Mouse (Mus musculus): ENCODE measurements at regions not wholly inside any gene's neighbourhood (a gene's known extent, or its start where the extent isn't known, plus 50 kb on each side); places are given as distances from the start of the nearest gene placed in this dataset.
A peak's percentile ranks its signal among the peaks of the same experiment; 100 is the strongest.

DNA sequence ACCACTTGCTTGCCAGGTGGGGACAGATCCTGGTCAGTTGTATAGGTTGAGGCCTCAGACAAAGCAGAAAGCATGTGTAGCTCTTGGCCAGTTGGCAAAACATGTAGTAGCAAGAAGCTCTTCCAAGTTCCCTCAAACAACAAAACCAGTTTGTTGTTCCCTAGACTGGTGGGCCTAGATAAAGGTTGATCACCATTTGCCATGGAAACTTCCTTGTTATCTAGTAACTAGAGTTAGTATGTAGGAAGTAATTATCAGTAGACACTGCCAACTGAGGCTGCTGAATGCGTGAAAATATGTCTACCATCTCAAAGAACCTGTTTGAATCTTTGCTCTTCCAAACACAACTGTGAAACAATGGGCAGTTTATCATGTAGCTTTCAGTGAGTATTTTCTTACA, 1098.7 kb downstream of the Pcdh18 start:
- no peak for DNase-seq (ENCODE audit: extremely low spot score in 1 of 2, low spot score in 1 of 2)

DNA sequence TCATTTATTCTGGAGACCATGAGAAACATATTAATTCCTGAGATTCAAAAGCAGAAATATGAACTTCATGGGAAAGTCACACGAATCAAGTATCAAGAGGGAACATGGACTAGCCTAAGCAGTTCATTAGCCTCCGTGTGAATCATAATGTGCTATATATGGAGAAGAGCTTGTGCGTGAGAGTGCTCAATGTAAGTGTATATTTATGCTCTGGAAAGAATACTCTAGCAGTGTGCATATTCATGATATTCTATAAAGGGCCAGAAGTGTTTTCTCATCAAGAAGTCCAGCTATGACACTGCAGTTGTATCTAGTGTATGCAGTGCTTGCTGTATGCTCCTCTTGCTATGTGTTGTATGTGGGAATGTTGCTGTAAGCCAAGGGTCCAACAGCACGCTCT, 1102.0 kb downstream of the Pcdh18 start:
- no peak for DNase-seq (ENCODE audit: extremely low spot score in 1 of 2, low spot score in 1 of 2)

DNA sequence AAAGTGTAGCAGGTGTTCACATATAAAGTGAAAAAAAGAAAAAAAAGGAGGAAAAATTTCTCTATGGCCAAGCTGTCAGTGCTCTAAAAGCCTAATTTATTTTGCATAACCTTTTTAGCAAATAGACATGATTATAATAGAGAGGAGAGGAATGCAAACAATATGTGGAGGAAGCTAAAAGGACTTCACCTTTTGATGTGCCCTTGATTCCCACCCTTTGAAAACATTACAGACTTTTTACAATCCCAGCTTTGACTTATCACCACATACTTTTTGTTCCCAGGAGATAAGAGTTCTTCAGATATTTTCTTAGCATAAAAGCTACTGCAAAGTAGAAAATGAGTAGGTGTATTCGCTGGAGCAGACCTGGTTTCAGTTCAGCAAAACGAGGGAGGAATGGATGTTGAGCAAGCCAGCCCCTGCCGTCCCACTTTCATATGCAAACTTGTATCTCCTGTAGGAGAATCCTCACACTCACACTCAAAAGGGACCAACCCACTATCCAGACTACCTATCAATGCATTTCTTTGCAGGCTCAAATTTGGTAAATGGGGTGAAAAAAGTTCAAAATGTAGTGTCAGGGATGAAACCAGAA, 1125.1 kb downstream of the Pcdh18 start:
- DNase-seq (ENCODE audit: extremely low spot score in 1 of 2, low spot score in 1 of 2) = peak; percentile 7 to 34

DNA sequence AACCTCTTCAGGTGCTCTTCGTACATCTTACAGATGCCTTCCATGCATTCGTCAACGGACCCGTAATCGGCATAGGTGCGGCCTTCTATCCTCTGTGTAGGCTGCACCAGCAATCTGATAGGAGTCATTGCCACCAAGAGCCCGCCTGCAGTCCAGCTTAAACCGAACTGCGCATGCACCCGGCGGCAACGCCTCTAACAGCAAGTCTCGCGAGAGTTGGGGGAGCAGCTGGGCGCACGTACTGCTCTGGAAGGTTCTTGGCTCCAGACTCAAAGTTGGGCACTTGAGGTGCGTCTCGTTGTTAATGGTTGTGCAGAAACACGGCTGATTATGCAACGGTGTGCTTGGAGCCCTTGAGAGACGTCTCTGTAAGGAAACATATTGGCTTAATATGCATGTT, 1148.2 kb downstream of the Pcdh18 start:
- DNase-seq (ENCODE audit: extremely low spot score in 1 of 2, low spot score in 1 of 2) = no peak

DNA sequence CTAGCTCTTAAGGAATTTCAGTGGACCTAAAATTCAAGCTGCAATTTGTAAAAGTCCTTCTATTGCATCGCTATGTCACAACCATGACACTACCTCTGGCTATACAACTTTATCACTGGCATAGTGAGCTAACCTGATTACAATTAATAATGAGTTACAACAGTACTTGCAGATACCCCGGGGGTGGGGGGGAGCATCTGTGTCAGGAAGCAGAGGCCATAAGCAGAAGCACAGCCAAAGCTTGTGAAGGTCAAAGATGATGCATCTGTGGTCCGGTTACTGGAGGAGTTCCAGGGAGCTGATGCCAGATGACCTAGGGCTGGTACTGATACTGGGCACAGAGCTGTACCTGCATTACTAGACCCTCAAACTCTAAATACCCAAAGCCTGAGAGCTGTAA, 1152.3 kb downstream of the Pcdh18 start:
- no peak for DNase-seq (ENCODE audit: extremely low spot score in 1 of 2, low spot score in 1 of 2)

DNA sequence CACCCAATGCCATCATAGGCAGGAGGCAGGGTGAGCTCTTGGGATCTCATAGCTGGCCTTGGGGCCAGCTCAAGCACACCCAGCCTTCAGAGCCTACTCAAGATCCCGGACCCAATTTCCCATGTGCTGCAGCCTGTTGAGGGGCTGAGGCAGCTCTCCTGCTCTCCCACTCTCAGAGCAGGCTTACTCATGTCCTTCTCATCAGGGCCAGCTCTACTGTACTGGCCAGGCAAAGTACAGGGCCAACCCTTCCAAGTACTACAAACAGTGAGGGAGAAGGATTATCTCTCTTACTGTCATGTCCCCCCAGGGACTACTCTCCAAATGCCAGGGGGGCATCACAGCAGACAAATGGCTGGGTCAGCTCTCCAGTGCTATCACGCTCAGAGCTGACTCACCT, 1169.8 kb downstream of the Pcdh18 start:
- no peak for DNase-seq (ENCODE audit: extremely low spot score in 1 of 2, low spot score in 1 of 2)

DNA sequence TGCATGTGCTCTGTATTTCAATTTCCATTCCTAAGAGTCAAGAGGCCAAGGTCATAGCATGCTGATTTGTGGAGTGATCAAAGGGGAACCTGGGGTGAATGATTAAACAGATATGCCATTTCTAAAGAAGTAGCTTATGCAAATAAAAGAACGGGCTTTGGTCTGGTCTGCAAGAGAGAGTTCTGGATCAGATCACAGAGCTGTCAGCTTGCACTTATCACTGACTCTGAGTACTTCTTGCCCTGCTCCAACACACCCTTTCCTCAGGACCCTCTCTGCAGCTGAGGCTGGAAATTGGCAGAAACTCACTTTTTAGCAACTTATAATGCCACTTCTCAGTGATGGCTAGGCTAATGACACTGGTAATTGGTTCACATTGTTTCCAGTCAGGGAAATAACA, 1171.0 kb downstream of the Pcdh18 start:
- no peak for DNase-seq (ENCODE audit: extremely low spot score in 1 of 2, low spot score in 1 of 2)

DNA sequence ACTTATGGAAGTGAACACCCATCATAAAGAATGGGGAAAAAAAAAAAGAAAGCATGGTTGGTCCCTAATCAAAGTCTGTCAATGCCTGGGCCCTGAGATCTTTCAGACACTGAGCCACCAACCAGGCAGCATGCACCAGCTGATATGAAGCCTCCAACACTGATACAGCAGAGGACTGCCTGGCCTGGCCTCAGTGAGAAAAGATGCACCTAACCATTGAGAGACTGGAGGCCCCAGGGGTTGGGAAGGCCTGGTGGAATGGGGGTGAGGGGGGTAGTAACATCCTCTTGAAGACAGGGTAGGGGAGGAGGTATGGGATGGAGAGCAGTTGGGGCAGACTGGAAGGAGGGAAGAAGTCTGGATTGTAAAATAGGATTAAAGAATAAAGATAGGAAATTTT, 1172.8 kb downstream of the Pcdh18 start:
- no peak for DNase-seq (ENCODE audit: extremely low spot score in 1 of 2, low spot score in 1 of 2)

DNA sequence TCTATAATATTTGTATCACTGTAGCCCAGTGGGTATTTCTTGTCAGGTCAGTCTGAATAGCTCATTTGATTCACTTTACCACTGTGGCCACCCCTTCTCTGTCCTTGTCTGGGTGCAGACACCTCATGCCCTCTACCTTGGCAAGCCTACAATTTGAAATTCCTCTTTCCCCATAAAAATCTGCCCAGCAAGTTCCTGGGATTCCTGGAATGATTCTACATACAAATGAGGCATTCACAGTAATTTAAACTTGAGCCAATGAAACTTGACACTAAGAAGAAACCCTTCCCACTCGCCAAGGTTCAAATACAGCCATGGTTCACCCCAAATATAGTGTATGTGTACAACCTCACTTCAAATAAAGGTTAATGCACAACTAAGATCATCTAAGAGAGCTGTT, 1174.6 kb downstream of the Pcdh18 start:
- DNase-seq (ENCODE audit: extremely low spot score in 1 of 2, low spot score in 1 of 2) = no peak

DNA sequence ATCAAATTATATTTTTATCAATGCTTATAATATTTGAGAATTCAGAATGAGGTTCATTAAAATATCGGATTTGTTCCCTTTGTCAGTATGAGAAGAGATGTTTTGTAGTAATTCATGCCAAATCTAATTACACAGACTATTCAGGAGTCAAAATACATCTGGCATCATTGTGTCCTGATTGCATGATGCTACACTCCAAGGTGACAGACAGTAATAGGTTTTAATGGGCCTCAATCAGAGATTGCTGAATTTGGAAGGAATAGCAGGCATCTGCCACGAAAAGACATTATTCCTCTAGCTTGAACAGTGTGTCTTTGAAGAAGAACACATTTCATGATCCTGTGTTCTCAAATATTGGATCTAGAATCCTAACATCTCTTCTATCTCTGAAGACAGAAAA, 1177.2 kb downstream of the Pcdh18 start:
- no peak for DNase-seq (ENCODE audit: extremely low spot score in 1 of 2, low spot score in 1 of 2)

DNA sequence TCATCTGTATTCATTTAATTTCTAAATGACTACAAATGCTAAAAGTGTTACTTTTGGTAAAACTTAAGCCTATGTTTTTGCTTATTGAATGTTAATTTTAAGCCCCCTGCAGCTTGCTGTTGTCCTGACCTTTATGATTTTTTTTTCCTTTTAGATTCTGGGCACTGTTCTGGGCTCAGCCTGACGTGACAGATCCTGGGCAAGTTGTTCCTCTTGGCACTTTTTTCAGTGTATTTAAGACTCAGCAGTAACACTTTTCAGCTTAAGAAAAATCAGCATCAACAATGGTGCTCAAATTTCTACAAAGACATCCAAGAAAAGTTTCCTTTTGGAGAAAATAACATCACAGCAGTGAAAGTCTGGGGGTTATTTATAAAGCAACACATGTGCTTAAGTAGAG, 1177.9 kb downstream of the Pcdh18 start:
- DNase-seq (ENCODE audit: extremely low spot score in 1 of 2, low spot score in 1 of 2) = peak in 1 of 2 experiments; percentile 22

DNA sequence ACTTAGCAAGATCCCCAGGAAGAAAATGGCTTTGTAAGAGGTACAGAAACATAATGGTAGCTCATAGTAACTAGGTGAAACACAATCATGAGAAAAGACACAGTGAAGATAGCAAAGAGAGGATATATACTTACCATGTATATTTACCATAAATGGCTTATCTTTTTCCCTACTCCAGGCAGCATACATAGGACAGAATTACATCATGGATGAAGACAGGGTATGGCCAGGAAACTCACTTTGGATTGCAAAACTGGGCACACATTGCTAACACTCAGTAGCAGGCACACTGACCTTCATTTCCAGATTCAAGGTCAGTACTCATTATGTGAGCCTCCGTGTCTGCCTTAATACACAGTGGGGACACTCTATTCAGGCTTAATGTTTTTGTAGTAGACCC, 1210.5 kb downstream of the Pcdh18 start:
- DNase-seq (ENCODE audit: extremely low spot score in 1 of 2, low spot score in 1 of 2) = no peak

DNA sequence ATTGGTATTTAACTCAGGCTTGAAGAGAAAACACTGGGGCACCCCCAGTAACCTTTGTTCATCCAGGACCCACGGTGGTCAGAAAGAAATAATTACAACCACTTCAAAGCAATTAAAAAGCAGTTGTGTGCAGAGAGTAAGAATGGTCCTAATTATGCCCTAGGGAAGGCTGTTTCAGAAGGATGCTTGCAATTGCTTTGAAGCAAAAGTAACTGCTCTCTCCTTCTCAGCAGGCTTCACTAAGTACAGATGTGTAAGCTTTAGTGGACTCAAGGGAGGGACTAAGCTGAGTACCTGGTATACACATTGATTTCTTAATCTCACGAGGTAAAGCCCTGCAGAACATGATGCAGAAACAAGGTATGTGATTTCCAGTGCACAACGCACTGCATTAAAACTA, 1242.1 kb downstream of the Pcdh18 start:
- DNase-seq (ENCODE audit: extremely low spot score in 1 of 2, low spot score in 1 of 2) = no peak

DNA sequence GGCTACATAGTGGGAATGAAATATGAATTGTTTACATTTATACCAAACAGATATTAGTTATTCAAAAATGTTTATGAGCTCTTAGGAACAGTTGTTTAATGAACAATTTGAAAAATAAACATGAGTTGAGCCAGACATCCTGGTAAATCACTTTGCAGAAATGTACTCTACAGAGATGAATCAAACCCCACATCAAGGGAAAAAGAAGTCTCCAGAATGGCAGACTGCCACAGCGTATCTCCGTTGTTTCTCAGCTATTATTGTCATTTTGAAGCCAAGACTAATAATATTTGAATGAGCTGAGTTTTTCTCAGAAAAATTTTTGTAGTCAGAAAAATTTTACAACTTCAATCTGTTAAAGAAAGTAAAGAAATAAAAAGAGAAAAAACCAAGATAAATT, 1253.1 kb downstream of the Pcdh18 start:
- DNase-seq (ENCODE audit: extremely low spot score in 1 of 2, low spot score in 1 of 2) = peak in 1 of 2 experiments; percentile 3

DNA sequence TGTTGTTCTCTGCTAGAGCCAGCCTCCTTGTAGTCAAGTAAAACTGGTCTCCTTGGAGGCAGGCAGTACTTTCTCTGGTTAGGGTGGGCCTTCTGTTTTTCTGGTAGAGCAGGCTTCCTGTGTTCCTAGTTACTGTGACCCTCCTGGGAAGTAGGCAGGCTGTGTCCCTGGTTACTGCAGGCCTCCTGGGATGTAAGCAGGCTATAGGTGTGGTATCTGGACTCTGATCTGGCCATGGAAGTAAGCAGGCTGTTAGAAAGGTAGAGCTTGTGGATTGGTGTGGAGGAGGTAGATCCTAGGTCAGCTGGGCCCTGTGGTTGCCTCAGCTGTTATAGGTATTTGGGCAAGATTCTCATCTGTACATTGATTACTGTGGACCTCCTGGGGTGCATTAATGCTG, 1292.4 kb downstream of the Pcdh18 start:
- DNase-seq (ENCODE audit: extremely low spot score in 1 of 2, low spot score in 1 of 2) = no peak

DNA sequence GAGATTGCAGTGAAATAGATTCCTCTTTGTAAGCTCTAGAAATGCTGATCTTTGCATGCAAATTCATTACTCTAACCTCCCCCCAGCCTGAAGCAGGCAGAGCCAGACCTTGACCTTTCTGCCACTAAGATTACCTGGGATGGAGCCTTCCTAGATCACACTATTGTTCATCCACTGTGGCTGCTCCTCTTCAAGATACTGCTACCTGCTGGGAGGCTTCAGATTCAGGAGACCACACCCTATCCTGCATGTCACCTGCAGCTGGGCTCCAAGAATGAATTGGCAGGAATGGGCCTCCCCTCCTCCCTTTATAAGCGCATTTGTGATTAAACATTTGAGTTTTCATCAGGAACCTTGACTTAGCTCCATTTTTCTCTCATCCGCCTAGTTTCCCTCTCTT, 1315.2 kb downstream of the Pcdh18 start:
- DNase-seq (ENCODE audit: extremely low spot score in 1 of 2, low spot score in 1 of 2) = no peak

DNA sequence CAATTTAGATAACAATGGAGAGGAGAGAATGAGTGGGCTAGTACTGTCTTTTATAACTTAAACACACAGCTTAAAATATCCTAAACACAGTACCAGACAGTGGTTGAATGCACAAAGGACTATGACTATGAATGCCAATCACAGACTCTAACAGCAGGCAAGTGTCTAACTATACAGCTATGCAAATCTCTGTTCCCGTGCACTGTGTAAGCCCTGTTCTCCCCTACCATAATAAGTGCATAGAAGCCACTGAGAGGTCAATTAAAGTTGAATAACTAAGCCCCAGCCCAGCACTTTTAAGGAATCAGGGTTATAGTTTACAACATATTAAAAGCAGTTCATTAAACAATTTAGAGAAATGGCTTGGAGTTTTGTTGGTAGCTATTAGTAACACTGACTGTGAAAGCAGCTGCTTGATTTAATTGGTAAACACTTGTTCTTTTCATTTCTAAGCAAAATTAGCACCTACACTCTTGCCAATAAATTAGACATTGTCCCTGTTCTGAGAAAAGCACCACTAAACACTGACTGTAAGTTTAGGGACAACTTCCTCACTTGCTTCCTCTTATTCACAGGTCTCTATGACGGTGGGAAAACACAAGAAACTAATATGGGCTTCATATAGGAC, 1327.6 kb downstream of the Pcdh18 start:
- no peak for DNase-seq (ENCODE audit: extremely low spot score in 1 of 2, low spot score in 1 of 2)

DNA sequence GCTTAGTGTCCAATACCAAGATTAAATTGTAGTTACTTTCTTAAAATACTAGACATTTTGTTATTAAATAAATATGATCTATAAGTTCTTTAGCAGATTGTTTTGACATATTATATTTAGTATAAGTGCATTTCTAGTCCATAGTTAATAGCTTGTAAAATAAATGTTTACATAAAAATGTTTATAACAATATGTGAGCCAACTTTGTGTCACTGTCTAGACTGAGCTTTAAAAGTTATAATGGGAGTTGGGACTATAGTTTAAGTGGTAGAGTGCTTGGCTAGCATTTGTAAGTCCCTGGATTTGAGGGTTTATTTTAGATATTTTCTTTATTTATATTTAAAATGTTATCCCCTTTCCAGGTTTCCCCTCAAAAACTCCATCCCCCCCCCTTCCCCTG, 1367.3 kb downstream of the Pcdh18 start:
- DNase-seq (ENCODE audit: extremely low spot score in 1 of 2, low spot score in 1 of 2) = no peak

Measured in frontal cortex, adult 2 months (tissue).